Mouse (Mus musculus) forebrain, embryonic 16.5 days (tissue): ENCODE measurements around the gene Slc7a1. TPM values are rescaled to one million over a fixed set of nuclear protein-coding genes. Genes with fewer than 3 reads are reported as not detected.

Source experiments
- ATAC-seq: fragments of 200-750 bp; cut with Nextera tagmentation; 2 replicates; pipeline ENCODE4 v1.8.0; 2017; ENCODE audit warnings: mild to moderate bottlenecking, moderate library complexity
- H3K27ac ChIP-seq: fragments of 300-500 bp; sonication (generic); 2 replicates; pipeline ENCODE4 v1.5.1; 2014; ENCODE audit warnings: low read length, control low read depth
- H3K27me3 ChIP-seq: fragments of 300-500 bp; sonication (generic); replicated peaks from 2 replicates; pipeline ENCODE4 v1.6.1; 2014; ENCODE audit warnings: low read length; ENCODE audit not compliant: control insufficient read depth, insufficient read depth
- H3K36me3 ChIP-seq: fragments of 300-500 bp; sonication (generic); 2 replicates; pipeline ENCODE4 v1.6.1; 2014; ENCODE audit not compliant: control insufficient read depth, insufficient read depth
- H3K4me1 ChIP-seq: fragments of 300-500 bp; sonication (generic); replicated peaks from 2 replicates; pipeline ENCODE4 v1.6.1; 2014; ENCODE audit warnings: low read length; ENCODE audit not compliant: control insufficient read depth, insufficient read depth
- H3K4me2 ChIP-seq: fragments of 300-500 bp; sonication (generic); 2 replicates; pipeline ENCODE4 v1.6.1; 2014; ENCODE audit warnings: mild to moderate bottlenecking, low read length, control low read depth
- H3K4me3 ChIP-seq: fragments of 300-500 bp; sonication (generic); replicated peaks from 2 replicates; pipeline ENCODE4 v1.5.1; 2014; ENCODE audit warnings: mild to moderate bottlenecking, low read length, control low read depth
- H3K9ac ChIP-seq: fragments of 300-500 bp; sonication (generic); replicated peaks from 2 replicates; pipeline ENCODE4 v1.6.1; 2014; ENCODE audit warnings: low read depth, low read length, control low read depth
- H3K9me3 ChIP-seq: fragments of 300-500 bp; sonication (generic); 2 replicates; pipeline ENCODE4 v1.6.1; 2016; ENCODE audit warnings: low read length; ENCODE audit not compliant: control insufficient read depth
- WGBS: fragments of 180-500 bp; shearing (Covaris S2); extraction: QIAGEN DNeasy Blood & Tissue Kit; methylation state at CpG from one replicate; pipeline ENCODE4 v1.1.7; 2014; 5-methylcytosine and 5-hydroxymethylcytosine counted together
- polyA plus RNA-seq: library from polyadenylated mRNA; unstranded; fragments of >200 nt; fragmentation: Nextera tagmentation; extraction: Ambion mirVana; gene quantifications from 2 replicates; pipeline ENCODE4 v1.2.1, GENCODE M21; 2015

The Slc7a1 gene
- polyA plus RNA-seq, 1 experiment from 2014 or later, result 42.6 TPM

DNA sequence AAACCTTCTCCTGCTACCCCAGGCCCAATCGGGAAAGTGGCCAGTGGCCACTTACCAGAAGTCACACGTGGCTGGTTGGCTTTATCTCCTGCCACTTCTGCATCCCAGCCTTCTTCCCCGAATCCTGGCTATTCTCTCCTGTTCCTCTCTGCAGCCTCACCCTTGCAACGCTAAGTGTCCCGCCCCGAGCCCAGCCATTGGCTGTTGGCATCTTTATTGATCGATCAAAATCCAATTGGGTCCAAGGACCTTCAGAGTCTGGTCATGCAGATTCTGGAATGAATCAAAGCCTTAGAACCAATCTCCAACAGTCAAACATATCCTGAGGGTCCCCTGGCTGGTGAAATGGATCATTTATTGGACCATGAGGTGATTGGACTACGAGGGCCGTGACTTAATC lies 18.7 kb upstream of the Slc7a1 start:
- H3K9me3 ChIP-seq, result no peaks in the 10 kb centered on the region; the same call in 1 of the 2 replicates
- H3K4me1 ChIP-seq, result 0 out of 2 replicates have a peak, but pooled peaks cover 3% of the 10 kb centered on the region
- no peaks in the 10 kb centered on the region for H3K27me3 ChIP-seq
- no peak overlapping the region for H3K4me2 ChIP-seq
- H3K9ac ChIP-seq, result no peak overlapping the region
- H3K4me3 ChIP-seq, result no peak overlapping the region
- 98% methylated on average over 9 of the region's 9 CpGs for whole genome bisulfite sequencing
- ATAC-seq, result no peak
- H3K36me3 ChIP-seq, result no peaks in the 10 kb centered on the region
- H3K27ac ChIP-seq, result no peak overlapping the region

DNA sequence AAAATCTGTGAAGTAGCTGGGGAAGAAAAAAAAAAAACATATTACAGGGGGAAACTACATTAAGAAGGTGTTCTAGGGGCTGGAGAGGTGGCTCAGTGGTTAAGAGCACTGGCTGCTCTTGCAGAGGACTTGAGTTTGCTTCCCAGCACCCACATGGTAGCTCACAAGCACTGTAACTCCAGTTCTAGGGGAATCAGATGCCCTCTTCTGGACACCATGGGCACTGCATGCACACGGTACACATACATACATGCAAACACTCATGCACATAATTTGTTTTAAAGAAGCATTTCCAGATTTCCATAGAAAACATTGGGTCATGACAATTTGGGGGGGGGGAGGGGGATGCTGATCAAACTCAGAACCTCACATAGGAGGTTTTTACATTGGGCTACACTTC lies 18.1 kb upstream of the Slc7a1 start:
- Histone ChIP-seq H3K36me3 (no peaks in the 10 kb centered on the region), H3K9me3 (no peaks in the 10 kb centered on the region; the same call in 1 of the 2 replicates), H3K4me1 (0 out of 2 replicates have a peak, but pooled peaks cover 3% of the 10 kb centered on the region), H3K27ac (no peak overlapping the region), H3K9ac (no peak overlapping the region), H3K27me3 (no peaks in the 10 kb centered on the region), H3K4me2 (no peak overlapping the region), H3K4me3 (no peak overlapping the region)
- 90% methylated on average over 1 of the region's 1 CpGs for WGBS
- ATAC-seq, result no peak

DNA sequence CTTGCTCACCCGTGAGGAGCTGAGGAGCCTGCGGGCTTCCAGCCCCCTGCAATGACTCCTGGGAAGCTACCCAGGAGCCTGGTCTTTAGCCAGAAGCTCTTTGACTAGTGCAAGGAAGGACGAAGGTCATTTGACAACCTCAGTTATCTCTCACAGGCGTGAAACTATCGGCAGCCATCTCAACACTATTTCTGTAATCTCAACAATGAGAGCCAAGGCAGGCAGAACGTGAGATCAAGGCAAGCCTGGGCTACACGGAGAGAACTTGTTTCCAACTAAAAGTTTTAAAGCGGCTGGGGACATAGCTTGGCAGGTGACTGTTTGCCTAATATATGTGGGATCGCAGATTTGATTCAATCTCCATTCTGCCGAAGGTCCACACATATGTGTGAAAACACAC lies 16.8 kb upstream of the Slc7a1 start:
- H3K9ac ChIP-seq, result no peak overlapping the region
- no peaks in the 10 kb centered on the region for H3K36me3 ChIP-seq
- H3K4me3 ChIP-seq, result no peak overlapping the region
- H3K9me3 ChIP-seq, result no peaks in the 10 kb centered on the region; the same call in 1 of the 2 replicates
- 73% methylated on average over 10 of the region's 10 CpGs for WGBS
- H3K27me3 ChIP-seq, result no peaks in the 10 kb centered on the region
- ATAC-seq, result no peak
- H3K4me2 ChIP-seq, result no peak overlapping the region
- H3K27ac ChIP-seq, result no peak overlapping the region
- H3K4me1 ChIP-seq, result 0 out of 2 replicates have a peak, but pooled peaks cover 3% of the 10 kb centered on the region

DNA sequence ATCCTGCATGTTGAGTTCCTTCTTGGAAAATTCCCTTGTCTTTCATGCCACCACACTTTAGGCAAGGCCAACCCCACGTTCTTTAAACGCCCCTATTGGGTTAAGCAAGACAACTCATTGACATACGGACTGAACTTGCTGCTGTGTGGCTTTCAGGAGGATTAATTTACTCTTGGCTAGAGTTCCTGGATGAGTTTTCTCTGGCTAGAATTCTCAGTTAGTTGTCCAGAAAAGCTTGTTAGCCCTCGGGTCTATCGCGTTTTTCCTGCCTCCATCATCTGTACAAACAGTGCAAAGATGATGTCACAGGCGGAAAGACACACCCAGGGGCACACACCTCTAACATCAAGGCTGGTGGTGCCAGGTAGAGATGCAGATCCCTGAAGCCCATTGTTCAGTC lies 14.5 kb upstream of the Slc7a1 start:
- no peak overlapping the region for H3K4me3 ChIP-seq
- no peak for ATAC-seq
- H3K4me1 ChIP-seq, result 0 out of 2 replicates have a peak, but pooled peaks cover 3% of the 10 kb centered on the region
- H3K27me3 ChIP-seq, result no peaks in the 10 kb centered on the region
- no peak overlapping the region for H3K27ac ChIP-seq
- 35% methylated on average over 7 of the region's 7 CpGs for WGBS
- H3K36me3 ChIP-seq, result no peaks in the 10 kb centered on the region
- H3K9me3 ChIP-seq, result no peaks in the 10 kb centered on the region
- H3K9ac ChIP-seq, result no peak overlapping the region
- no peak overlapping the region for H3K4me2 ChIP-seq

DNA sequence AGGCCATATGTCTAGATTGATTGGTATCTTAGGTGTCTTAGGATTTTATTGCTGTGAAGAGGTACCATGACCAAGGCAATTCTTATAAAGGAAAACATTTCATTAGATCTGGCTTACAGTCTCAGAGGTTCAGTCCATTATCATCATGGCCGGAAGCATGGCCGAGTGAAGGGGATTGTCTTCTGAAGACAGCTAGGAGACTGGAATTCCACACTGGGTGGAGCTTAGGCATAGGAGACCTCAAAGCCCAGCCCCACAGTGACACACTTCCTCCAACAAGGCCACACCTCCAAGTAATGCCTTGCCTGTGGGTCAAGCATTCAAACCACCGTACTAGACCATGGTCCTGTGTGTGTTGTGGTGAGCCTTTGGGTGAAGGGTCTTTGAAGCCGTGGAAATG lies 12.8 kb upstream of the Slc7a1 start:
- Histone ChIP-seq H3K4me3 (no peak overlapping the region), H3K4me2 (no peak overlapping the region), H3K27me3 (no peaks in the 10 kb centered on the region), H3K36me3 (no peaks in the 10 kb centered on the region), H3K9ac (no peak overlapping the region), H3K9me3 (no peaks in the 10 kb centered on the region), H3K27ac (no peak overlapping the region), H3K4me1 (no peaks in the 10 kb centered on the region)
- 96% methylated on average over 4 of the region's 4 CpGs for WGBS
- no peak for ATAC-seq

DNA sequence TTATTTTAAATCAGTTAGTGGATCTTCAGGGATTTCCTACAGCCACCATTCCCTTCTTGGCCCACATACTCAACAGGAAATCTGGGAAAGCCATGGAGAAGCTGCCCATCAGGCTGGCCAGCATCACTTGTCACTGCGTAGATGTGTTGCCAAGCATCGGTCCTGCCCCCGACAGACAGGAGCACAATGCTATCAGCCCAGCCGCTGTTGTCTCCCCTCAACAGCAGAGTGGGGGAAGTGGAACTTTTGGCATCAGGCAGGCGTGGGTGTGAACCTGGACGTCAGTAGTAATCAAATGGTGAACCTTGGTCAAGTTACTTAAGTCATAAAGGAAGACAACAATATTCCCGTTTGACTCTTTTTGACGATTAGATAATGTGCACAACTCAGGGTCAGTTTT lies 9.8 kb upstream of the Slc7a1 start:
- H3K9me3 ChIP-seq, result 0 out of 2 replicates have a peak, but pooled peaks cover 4% of the 10 kb centered on the region
- no peaks in the 10 kb centered on the region for H3K4me1 ChIP-seq
- no peak overlapping the region for H3K4me3 ChIP-seq
- H3K27ac ChIP-seq, result no peak overlapping the region
- no peak overlapping the region for H3K4me2 ChIP-seq
- H3K9ac ChIP-seq, result no peak overlapping the region
- WGBS, result 91% methylated on average over 8 of the region's 8 CpGs
- ATAC-seq, result no peak
- no peaks in the 10 kb centered on the region for H3K27me3 ChIP-seq
- no peaks in the 10 kb centered on the region for H3K36me3 ChIP-seq

DNA sequence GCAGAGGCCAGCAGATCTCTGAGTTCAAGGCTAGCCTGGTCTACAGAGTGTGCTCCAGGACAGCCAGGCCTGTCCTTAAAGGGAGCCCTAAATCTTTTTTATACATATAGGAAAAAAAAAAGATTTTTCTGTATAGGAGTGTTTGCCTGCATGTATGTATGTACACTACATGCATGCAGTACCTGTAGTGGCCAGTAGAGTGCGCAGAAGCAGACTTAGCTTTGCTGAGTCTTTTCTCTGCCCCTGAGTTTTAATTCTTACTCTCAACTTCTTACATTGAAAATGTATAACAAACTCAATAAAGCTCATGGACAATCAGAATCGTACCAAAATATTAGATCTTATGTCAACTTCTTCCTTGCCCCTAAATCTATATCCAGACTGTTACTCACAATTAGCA lies 7.2 kb upstream of the Slc7a1 start:
- no peaks in the 10 kb centered on the region for H3K27me3 ChIP-seq
- H3K4me1 ChIP-seq, result no peaks in the 10 kb centered on the region
- WGBS, result 91% methylated on average over 2 of the region's 2 CpGs
- 0 out of 2 replicates have a peak, but pooled peaks cover 4% of the 10 kb centered on the region for H3K9me3 ChIP-seq
- ATAC-seq, result no peak
- H3K27ac ChIP-seq, result no peak overlapping the region
- no peaks in the 10 kb centered on the region for H3K36me3 ChIP-seq
- no peak overlapping the region for H3K9ac ChIP-seq
- no peak overlapping the region for H3K4me3 ChIP-seq
- no peak overlapping the region for H3K4me2 ChIP-seq

DNA sequence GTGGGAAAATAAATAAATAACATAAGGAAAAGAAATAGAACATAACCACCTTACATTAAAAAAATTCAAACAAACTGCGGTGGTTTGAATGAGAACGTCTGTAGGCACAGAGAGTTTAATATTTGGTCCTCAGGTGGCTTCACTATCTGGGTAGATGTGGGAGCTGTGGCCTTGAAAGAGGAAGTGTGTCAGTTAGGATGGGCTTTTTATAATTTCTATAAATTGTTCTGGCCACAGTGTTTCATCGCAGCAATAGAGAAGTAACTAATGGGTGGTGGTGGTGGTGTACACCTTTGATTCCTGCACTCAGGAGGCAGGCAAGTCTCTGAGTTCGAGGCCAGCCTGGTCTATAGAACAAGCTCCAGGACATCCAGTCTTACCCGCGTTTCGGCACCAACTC lies 4.8 kb upstream of the Slc7a1 start:
- H3K4me3 ChIP-seq, result no peak overlapping the region
- 94% methylated on average over 7 of the region's 7 CpGs for WGBS
- H3K9ac ChIP-seq, result no peak overlapping the region
- H3K27ac ChIP-seq, result no peak overlapping the region
- ATAC-seq, result no peak
- no peaks in the 10 kb centered on the region for H3K36me3 ChIP-seq
- H3K4me2 ChIP-seq, result no peak overlapping the region
- no peaks in the 10 kb centered on the region for H3K27me3 ChIP-seq
- 0 out of 2 replicates have a peak, but pooled peaks cover 4% of the 10 kb centered on the region for H3K9me3 ChIP-seq
- H3K4me1 ChIP-seq, result peaks cover 5% of the 10 kb centered on the region; the same call in 1 of the 2 replicates

DNA sequence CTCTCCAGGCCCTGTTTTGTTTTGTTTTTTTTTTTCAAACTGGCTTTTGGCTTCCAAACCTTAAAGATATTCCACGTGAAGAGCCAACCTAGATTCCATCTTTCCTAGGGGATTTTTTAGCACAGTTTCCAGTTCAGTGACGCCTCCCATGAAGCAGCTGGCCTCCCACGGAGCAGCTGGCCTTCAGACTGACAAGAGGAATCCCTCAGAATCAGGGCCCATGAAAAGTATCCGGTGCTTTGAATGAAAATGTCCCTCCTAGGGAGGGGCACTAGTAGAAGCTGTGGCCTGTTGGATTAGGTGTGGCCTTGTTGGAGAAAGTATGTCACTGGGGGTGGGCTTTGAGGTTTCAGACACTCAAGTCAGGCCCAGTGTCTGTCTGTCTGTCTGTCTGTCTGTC lies 2.9 kb upstream of the Slc7a1 start:
- no peak overlapping the region for H3K4me2 ChIP-seq
- 0 out of 2 replicates have a peak, but pooled peaks cover 4% of the 10 kb centered on the region for H3K9me3 ChIP-seq
- no peak overlapping the region for H3K27ac ChIP-seq
- ATAC-seq, result no peak
- H3K4me1 ChIP-seq, result peaks cover 11% of the 10 kb centered on the region
- no peak overlapping the region for H3K9ac ChIP-seq
- 55% methylated on average over 4 of the region's 4 CpGs for WGBS
- H3K4me3 ChIP-seq, result no peak overlapping the region
- no peaks in the 10 kb centered on the region for H3K27me3 ChIP-seq
- no peaks in the 10 kb centered on the region for H3K36me3 ChIP-seq
